ENCODE assay signal across 8 mouse cellular contexts in genomic region chr4:109729281-109729680, GRCm38 (mm10). TPM values are rescaled to one million over a fixed set of nuclear protein-coding genes. Genes with fewer than 3 reads are reported as not detected.
DNase-seq lines count a peak whose midpoint lies in the region; ATAC-seq lines count a peak whose summit lies in the region.

No protein-coding gene starts in this region.

- peak; percentile 26 for DNase-seq in gastrocnemius, postnatal 10 days
- no peak for DNase-seq in gastrocnemius, postnatal 4 days (ENCODE audit: low spot score in 2 of 2)
- DNase-seq in midbrain, embryonic 14.5 days: peak; percentile 84
- no peak for DNase-seq in midbrain, embryonic 11.5 days (ENCODE audit: low spot score, missing footprints)
- DNase-seq in ZHBTc4 (ENCODE audit: low read depth, low spot score): peak; percentile 50
- DNase-seq in kidney, postnatal 4 days: peak; percentile 27 to 31
- DNase-seq in splenic B cell, adult 2 months (ENCODE audit: low read depth, low spot score): peak; percentile 77
- no peak for DNase-seq in Muller cell, postnatal 12 days (ENCODE audit: inconsistent ontology term)

- H3K27me3 ChIP-seq in midbrain, embryonic 14.5 days (ENCODE audit: control insufficient read depth, insufficient read depth, low read length): no peaks in the 10 kb centered on the region
- H3K27me3 ChIP-seq in midbrain, embryonic 11.5 days (ENCODE audit: control insufficient read depth, insufficient read depth, low read length): no peaks in the 10 kb centered on the region
- H3K27me3 ChIP-seq in splenic B cell, adult 2 months (ENCODE audit: control insufficient read depth, insufficient read depth, low read length, poor library complexity, severe bottlenecking): no peaks in the 10 kb centered on the region

- no peak overlapping the region for H3K4me3 ChIP-seq in midbrain, embryonic 14.5 days (replicated peaks; ENCODE audit: low read depth, low read length)
- H3K4me3 ChIP-seq in midbrain, embryonic 11.5 days (ENCODE audit: low read depth, low read length): no peak overlapping the region

- no peak for ATAC-seq in midbrain, embryonic 14.5 days (ENCODE audit: low FRiP score, low TSS enrichment)
- no peak for ATAC-seq in midbrain, embryonic 11.5 days (ENCODE audit: low FRiP score)

- 10% methylated on average over 2 of the region's 2 CpGs for WGBS in midbrain, embryonic 14.5 days
- 15% methylated on average over 2 of the region's 2 CpGs for WGBS in midbrain, embryonic 11.5 days

- H3K27ac ChIP-seq in midbrain, embryonic 14.5 days (replicated peaks; ENCODE audit: low read depth, low read length): no peak overlapping the region
- H3K27ac ChIP-seq in midbrain, embryonic 11.5 days (ENCODE audit: low read depth, low read length): no peak overlapping the region

- no peak overlapping the region for H3K9ac ChIP-seq in midbrain, embryonic 14.5 days (replicated peaks; ENCODE audit: low read length)
- no peak overlapping the region for H3K9ac ChIP-seq in midbrain, embryonic 11.5 days (ENCODE audit: low read length)

- no peaks in the 10 kb centered on the region for H3K4me1 ChIP-seq in midbrain, embryonic 14.5 days (ENCODE audit: control insufficient read depth, insufficient read depth, low read length)
- no peaks in the 10 kb centered on the region for H3K4me1 ChIP-seq in midbrain, embryonic 11.5 days (ENCODE audit: control insufficient read depth, insufficient read depth, low read length)

- no peaks in the 10 kb centered on the region for H3K9me3 ChIP-seq in midbrain, embryonic 14.5 days (ENCODE audit: control insufficient read depth, low read length)
- no peaks in the 10 kb centered on the region for H3K9me3 ChIP-seq in midbrain, embryonic 11.5 days (ENCODE audit: control insufficient read depth, low read length)

- no peak overlapping the region for H3K4me2 ChIP-seq in midbrain, embryonic 14.5 days (ENCODE audit: low read length)
- H3K4me2 ChIP-seq in midbrain, embryonic 11.5 days: no peak overlapping the region

- no peaks in the 10 kb centered on the region for H3K36me3 ChIP-seq in midbrain, embryonic 14.5 days (ENCODE audit: control insufficient read depth, insufficient read depth, low read length)
- H3K36me3 ChIP-seq in midbrain, embryonic 11.5 days (ENCODE audit: control insufficient read depth, insufficient read depth, low read length): no peaks in the 10 kb centered on the region
- H3K36me3 ChIP-seq in splenic B cell, adult 2 months (ENCODE audit: control insufficient read depth, insufficient read depth, low read length, poor library complexity, severe bottlenecking): no peaks in the 10 kb centered on the region

RNA-seq across cellular contexts. Expression of gene Faf1, which starts 52.9 kb away (rescaled TPM):
- 10 to 100 TPM; 26.8 to 27.6 TPM for total RNA-seq in gastrocnemius, postnatal 10 days (2021)
- 10 to 100 TPM; 26.7 to 26.8 TPM for total RNA-seq in gastrocnemius, postnatal 4 days (2021)
- 40.9 and 48.4 TPM in 2 replicates for polyA plus RNA-seq in midbrain, embryonic 14.5 days (2014; fragmentation: Nextera tagmentation; extraction: Ambion mirVana)
- polyA plus RNA-seq in midbrain, embryonic 11.5 days (2014; fragmentation: Nextera tagmentation; extraction: Ambion mirVana): 42.4 and 44.0 TPM in 2 replicates

Comparison
In these comparisons a context has a peak if more than half of its experiments do, and no peak if none do; other contexts are left out.
1. DNase-seq: peak in gastrocnemius, postnatal 10 days (single experiment), midbrain, embryonic 14.5 days (single experiment), ZHBTc4 (single experiment), kidney, postnatal 4 days (2 of 2) and splenic B cell, adult 2 months (single experiment); none in gastrocnemius, postnatal 4 days (0 of 2), midbrain, embryonic 11.5 days (single experiment) and Muller cell, postnatal 12 days (single experiment).